Mouse (Mus musculus): ENCODE measurements at regions not wholly inside any gene's neighbourhood (a gene's known extent, or its start where the extent isn't known, plus 50 kb on each side); places are given as distances from the start of the nearest gene placed in this dataset.

DNA sequence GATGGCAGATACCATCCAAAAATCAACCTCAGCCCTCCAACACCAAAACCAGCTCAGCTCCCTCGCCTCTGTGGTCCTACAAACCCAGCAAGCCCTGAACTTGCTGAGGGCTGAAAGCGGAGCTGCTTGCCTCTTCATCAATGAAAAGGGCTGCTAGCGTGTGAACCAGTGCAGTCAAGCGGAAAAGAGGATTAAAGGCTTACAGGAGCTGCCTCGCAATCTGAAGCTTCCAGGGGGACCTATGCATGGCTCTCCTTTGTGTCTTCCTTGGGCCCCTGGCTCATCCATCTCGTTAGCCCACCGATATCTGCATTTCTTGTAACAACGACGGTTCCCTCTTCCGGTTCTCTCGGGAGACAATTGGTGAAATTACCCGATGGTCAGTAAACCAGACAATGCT is 107.3 kb upstream of the Ipo5 start:
- TF ChIP-seq CTCF (IDR thresholded peaks at IDR 0.05; ENCODE audit: low read depth) (no peak), EP300 (IDR thresholded peaks at IDR 0.05; ENCODE audit: low read depth) (no peak)

Data from liver, embryonic 14.5 days (tissue).